Mouse (Mus musculus) lung, adult 2 months (tissue): ENCODE data around the gene Blmh.

Source experiments
- CTCF ChIP-seq: fragments of 200-500 bp; IDR thresholded peaks from 2 replicates; pipeline ENCODE4 v1.5.1; 2011; ENCODE audit warnings: mild to moderate bottlenecking, low read length, control low read depth; ENCODE audit not compliant: insufficient read depth
- POLR2A ChIP-seq: fragments of 200-500 bp; IDR thresholded peaks from 2 replicates; pipeline ENCODE4 v1.6.1; 2011; ENCODE audit warnings: low read depth, mild to moderate bottlenecking, control low read depth, low read length, borderline replicate concordance; ENCODE audit errors: extremely low read depth

GRCm38 (mm10) chr11:76945386-76946202 lies 21.0 kb downstream of the Blmh start:
- TF ChIP-seq POLR2A (peak; percentile 77), CTCF (no peak)
